Mouse (Mus musculus): ENCODE data around the gene Celf5.

Gene Celf5

DNA sequence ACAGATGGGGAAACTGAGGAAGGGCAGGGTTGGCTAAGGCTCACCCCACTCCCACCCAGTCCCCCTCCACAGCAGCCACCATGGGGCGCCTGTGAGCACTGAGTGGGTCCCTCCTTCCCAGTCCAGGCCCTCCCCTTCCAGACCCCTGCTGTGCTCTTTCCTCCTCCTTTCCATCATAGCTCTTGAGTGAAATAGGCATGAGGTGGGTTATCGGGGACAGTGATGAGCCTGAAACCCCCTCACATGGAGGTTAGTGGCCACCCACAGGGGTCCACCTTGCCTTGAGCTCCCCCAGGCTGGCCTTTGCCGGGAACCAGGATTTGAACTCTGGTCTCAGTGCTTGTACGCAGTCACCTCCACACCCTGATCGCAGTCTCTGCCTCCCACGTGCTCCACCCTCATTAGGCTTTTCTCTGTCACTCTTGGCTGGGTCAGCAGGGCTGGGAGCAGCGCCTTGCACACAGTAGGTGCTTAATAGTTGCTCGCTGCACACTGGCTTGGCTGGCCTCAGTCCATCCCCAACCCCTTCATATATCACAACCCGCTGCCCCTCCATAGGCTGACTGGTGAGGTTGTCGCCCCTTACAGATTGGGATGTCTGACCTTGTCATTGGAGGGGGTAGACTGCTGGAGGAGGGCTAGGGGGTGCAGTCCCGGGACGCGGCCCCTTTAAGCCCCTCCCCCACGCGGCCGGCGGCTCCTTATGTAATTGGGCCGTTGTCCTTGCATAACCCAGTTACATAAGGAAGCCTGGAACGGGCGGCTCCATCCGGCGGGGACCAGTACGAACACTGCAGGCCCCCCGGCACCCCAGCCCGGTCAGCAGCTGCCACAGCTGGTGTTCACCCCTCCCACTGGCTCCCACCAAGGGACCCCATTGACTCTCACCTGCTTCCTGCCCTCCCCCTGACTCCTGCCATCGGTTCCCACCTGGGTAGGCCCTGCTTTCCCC is 68.9 kb downstream of the Celf5 start:
- no peak for DNase-seq (ENCODE audit: low read depth, low spot score)

DNA sequence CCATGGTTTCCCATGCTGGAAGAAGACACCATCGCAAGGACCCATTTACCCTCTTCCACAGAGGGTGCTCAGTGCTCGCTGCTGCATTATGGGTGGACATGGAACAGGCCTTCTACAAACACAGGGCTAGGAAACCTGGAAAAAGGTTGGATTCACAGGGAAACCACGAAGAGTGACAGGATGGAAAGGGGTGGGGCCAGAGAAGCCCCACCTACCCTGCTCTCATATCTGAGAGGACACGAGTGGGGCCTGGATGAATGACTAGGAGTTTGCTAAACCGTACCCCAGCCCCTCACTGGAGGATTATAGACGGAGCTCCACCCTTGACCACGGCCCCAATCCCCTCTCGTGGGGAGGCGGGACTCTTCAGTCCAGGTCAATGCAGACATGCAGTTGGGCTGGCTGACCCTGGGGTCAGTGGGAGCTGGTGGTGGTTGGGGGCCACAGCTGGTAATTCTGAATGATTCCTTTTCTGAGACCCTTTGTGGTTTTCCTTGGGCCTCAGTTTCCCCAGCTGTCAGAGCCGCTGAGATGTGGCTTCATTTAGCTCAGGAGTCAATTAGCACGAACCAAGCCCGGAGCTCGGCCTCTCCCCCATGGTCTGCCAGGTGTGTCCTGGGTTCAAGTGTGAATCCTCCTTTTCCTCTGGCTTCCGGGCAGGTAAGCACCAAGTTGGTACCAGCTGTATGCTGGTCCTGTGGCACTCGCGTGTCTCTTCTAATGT is 69.8 kb downstream of the Celf5 start:
- no peak for DNase-seq (ENCODE audit: low read depth, low spot score)

DNA sequence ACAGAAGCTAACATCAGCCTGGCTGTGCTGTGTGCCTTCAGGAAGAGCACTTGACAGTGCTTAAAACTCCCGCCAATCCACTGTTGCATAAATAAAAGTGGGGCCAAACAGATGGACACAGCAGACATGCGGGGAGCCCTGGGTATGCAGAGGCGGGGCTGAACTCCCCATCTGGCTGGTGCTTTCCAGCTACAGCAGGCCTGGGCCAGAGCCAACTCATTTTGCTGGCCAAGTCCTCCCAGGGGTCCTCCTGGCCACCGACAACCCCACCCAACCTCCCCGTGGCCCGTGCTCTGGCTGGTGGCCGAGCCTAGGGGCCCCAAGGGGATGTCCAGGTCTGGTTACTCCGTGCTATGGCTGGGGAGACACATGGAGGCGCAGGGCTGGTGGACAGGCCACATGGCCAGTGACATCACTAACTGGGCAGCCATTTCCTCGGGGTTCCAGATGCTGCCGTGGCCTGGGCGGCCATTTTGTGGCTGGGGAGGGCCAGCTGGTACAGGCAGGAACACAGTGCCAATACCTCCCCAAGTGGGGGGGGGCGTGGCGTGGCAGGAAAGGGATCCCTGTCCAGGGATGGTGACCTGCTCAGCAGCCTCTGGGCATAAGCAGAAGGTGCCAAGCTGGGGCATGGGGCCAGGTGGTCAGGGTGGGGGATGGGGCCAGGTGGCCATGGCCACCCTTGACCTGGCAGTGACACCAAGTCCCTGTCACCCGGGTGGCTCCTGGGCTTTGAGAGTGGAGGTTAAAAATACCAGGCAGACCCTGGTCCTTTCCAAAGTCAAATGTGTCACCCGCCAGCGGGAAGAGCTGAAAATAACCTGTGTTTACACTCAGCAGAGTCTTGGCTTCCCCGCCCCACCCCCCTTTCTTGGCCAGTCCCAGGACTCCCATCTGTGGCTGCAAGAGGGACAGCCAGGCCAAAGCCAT is 70.8 kb downstream of the Celf5 start:
- no peak for DNase-seq (ENCODE audit: low read depth, low spot score)

GRCm38 (mm10) chr10:81410981-81411380 is 71.5 kb downstream of the Celf5 start:
- no peak for DNase-seq (ENCODE audit: low read depth, low spot score)

DNA sequence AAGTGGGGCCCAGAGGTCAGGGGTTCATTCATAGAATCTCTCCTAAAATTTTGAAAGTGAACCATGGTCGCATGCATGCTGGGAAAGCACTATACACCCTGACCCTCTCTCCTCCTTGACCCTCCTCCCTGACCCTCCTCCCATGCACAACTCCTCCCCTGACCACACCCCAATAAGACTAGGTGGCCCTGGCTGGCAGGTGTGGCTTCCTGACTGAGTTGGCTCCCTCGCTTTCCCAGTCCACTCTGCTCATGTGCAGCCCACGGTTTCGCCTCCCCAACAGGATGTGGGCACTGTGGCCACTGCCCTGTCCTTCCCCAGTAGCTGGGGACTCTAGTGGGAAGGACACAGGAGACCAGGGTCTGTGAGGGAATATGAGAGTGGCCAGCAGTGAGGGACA is 72.2 kb downstream of the Celf5 start:
- no peak for DNase-seq (ENCODE audit: low read depth, low spot score)

DNA sequence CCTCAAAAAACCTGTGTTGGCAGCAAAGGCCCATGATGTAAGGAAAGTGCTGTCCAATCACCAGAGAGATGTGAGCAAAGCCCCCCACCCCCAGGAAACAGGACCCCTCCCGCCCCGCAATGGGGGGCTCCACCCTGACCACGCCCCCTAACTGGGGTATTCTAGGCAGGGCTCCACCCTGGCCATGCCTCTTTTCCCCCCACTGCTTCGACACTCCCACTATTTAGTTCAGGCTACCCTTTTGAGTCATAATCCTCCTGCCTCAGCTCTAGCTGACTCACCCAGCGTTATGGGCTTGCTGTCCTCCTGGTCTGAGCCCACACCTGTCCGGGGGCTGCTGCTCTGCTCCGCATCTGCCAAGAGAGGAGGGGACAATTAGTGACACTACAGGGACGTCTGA is 73.2 kb downstream of the Celf5 start:
- no peak for DNase-seq (ENCODE audit: low read depth, low spot score)

Data from brain, embryonic 18.5 days (tissue).